12 mouse cellular contexts compared by ENCODE assay signal in the genomic region with DNA sequence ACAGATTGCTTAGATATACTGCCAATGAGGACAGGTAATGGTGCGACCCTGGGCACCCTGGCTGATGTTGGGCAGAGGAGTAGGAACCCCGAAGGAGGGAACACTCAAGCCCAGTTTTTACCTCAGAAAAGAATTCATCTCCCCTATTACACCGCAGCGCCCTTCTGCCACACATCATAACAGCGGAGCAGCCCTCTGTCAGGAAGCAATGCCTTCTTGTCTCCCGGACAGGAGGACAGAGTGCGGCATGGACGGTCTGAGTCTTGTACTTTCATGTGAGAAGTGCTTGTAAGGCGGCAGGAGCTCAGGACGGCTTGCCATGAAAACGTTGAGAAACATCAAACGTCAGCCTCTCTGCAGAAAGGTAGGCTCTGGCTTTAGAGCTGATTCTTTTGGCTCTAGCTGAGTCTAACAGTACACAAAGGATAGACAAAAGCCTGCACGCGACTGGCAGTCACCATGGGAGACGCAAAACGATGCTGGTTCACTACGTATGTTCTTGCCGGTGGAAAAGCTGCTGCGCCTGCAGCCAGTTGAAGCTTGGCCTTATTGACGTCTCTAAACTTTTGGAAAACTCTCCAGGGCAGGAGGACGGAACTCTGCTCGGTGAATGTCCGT. TPM values are rescaled to one million over a fixed set of nuclear protein-coding genes. Genes with fewer than 3 reads are reported as not detected.
DNase-seq lines count a peak whose midpoint lies in the region; ATAC-seq lines count a peak whose summit lies in the region.
"Had no signal": no experiment of that assay in that cellular context is flagged by ENCODE, and none has a peak within 500 bp of the region (broad histone marks: within the 10 kb centered on the region; RNA-seq: fewer than 3 reads in every experiment).

No protein-coding gene starts in this region.

- 38% methylated on average over 23 of the region's 23 CpGs for WGBS in hindbrain, embryonic 13.5 days
- WGBS in midbrain, embryonic 16.5 days, result 14% methylated on average over 23 of the region's 23 CpGs

- no peaks in the 10 kb centered on the region for H3K27me3 ChIP-seq in hindbrain, embryonic 13.5 days
- no peaks in the 10 kb centered on the region for H3K27me3 ChIP-seq in midbrain, embryonic 16.5 days (ENCODE audit: control insufficient read depth, insufficient read depth, low read depth, low read length)

- DNase-seq in layer of hippocampus, postnatal 10 days (ENCODE audit: low spot score in 2 of 2), result peak; percentile 13 to 27
- no peak for DNase-seq in layer of hippocampus, adult 11-12 months (ENCODE audit: low spot score)
- peak; percentile 12 for DNase-seq in brain, embryonic 18.5 days (ENCODE audit: low read depth, low spot score)
- no peak for DNase-seq in lung, postnatal 4 days
- DNase-seq in cerebellum, postnatal 36 days, result no peak
- no peak for DNase-seq in kidney, postnatal 25 days

- peak overlapping the region; percentile 46 for H3K9ac ChIP-seq in hindbrain, embryonic 13.5 days
- H3K9ac ChIP-seq in midbrain, embryonic 16.5 days (ENCODE audit: low read depth, low read length), result peak overlapping the region; percentile 48
- H3K9ac ChIP-seq: liver, embryonic 14.5 days had no signal

- peak overlapping the region; percentile 48 for H3K4me2 ChIP-seq in hindbrain, embryonic 13.5 days
- peak overlapping the region; percentile 54 for H3K4me2 ChIP-seq in midbrain, embryonic 16.5 days (ENCODE audit: low read length)
- H3K4me2 ChIP-seq: heart, embryonic 11.5 days had no signal

- peaks cover 9% of the 10 kb centered on the region for H3K4me1 ChIP-seq in hindbrain, embryonic 13.5 days (replicated peaks)
- H3K4me1 ChIP-seq in midbrain, embryonic 16.5 days (ENCODE audit: control insufficient read depth, insufficient read depth, low read length), result peaks cover 10% of the 10 kb centered on the region; the same call in 1 of the 2 replicates
- H3K4me1 ChIP-seq: megakaryocyte, embryonic 14.5 days had no signal

- ATAC-seq in hindbrain, embryonic 13.5 days (ENCODE audit: low FRiP score), result peak; percentile 52; the same call in 1 of the 2 replicates
- ATAC-seq in midbrain, embryonic 16.5 days, result peak; percentile 81
- ATAC-seq: intestine, postnatal 0 days had no signal

- no peaks in the 10 kb centered on the region for H3K36me3 ChIP-seq in hindbrain, embryonic 13.5 days
- H3K36me3 ChIP-seq in midbrain, embryonic 16.5 days (ENCODE audit: control insufficient read depth, insufficient read depth, low read length), result no peaks in the 10 kb centered on the region

- H3K9me3 ChIP-seq in hindbrain, embryonic 13.5 days, result no peaks in the 10 kb centered on the region
- H3K9me3 ChIP-seq in midbrain, embryonic 16.5 days (replicated peaks; ENCODE audit: control insufficient read depth, low read length, poor library complexity, severe bottlenecking), result no peaks in the 10 kb centered on the region

- peak overlapping the region; percentile 24 for H3K4me3 ChIP-seq in hindbrain, embryonic 13.5 days
- H3K4me3 ChIP-seq in midbrain, embryonic 16.5 days (ENCODE audit: low read depth, low read length), result peak overlapping the region; percentile 24
- H3K4me3 ChIP-seq: megakaryocyte, embryonic 14.5 days had no signal

- peak overlapping the region; percentile 44; the same call in 1 of the 2 replicates for H3K27ac ChIP-seq in hindbrain, embryonic 13.5 days
- peak overlapping the region; percentile 25; the same call in 1 of the 2 replicates for H3K27ac ChIP-seq in midbrain, embryonic 16.5 days (ENCODE audit: low read length)
- H3K27ac ChIP-seq: liver, embryonic 14.5 days had no signal

RNA-seq across cellular contexts. Expression of gene Naa30, which starts 44.8 kb away (rescaled TPM):
- 10 to 100 TPM; 36.5 to 36.9 TPM for total RNA-seq in layer of hippocampus, postnatal 10 days (2021)
- 13.0 and 13.8 TPM in 2 replicates for polyA plus RNA-seq in hindbrain, embryonic 13.5 days (2015; fragmentation: Nextera tagmentation; extraction: Ambion mirVana)
- polyA plus RNA-seq in midbrain, embryonic 16.5 days (2015; fragmentation: Nextera tagmentation; extraction: Ambion mirVana), result 12.2 and 12.4 TPM in 2 replicates

Comparison
In these comparisons a context has a peak if more than half of its experiments do, and no peak if none do; other contexts are left out.
1. DNase-seq: peak in layer of hippocampus, postnatal 10 days (2 of 2) and brain, embryonic 18.5 days (single experiment); none in layer of hippocampus, adult 11-12 months (single experiment), lung, postnatal 4 days (0 of 2), cerebellum, postnatal 36 days (0 of 2) and kidney, postnatal 25 days (0 of 2).